Mouse (Mus musculus) spleen, adult 2 months (tissue): ENCODE data around the gene Akap6.

ENCODE experiments used
- CTCF ChIP-seq: fragments of 200-500 bp; IDR thresholded peaks from 2 replicates; pipeline ENCODE4 v1.5.1; 2011; ENCODE audit warnings: mild to moderate bottlenecking, inconsistent platforms; ENCODE audit not compliant: insufficient read depth, insufficient read length, insufficient replicate concordance; ENCODE audit errors: extremely low read depth
- POLR2A ChIP-seq: fragments of 200-500 bp; IDR thresholded peaks from 2 replicates; pipeline ENCODE4 v1.6.1; 2011; ENCODE audit warnings: low read depth, low read length, inconsistent platforms

GRCm38 (mm10) chr12:52851221-52851620, 152.0 kb downstream of the Akap6 start:
- TF ChIP-seq POLR2A: no peak
- TF ChIP-seq CTCF: no peak
